Mouse (Mus musculus) CH12.LX (cell line): ENCODE data around the gene Arl2bp. TPM values are rescaled to one million over a fixed set of nuclear protein-coding genes. Genes with fewer than 3 reads are reported as not detected.

Experiments
- DNase-seq: peaks from one replicate; pipeline ENCODE4 v3.0.0-alpha.2; 2013; ENCODE audit errors: extremely low read depth
- H3K27ac ChIP-seq: 2 replicates; pipeline ENCODE4 v1.5.1; 2012; ENCODE audit warnings: low read depth, mild to moderate bottlenecking, control low read depth, moderate library complexity; ENCODE audit not compliant: insufficient read depth
- H3K27me3 ChIP-seq: replicated peaks from 2 replicates; pipeline ENCODE3; 2012; ENCODE audit warnings: inconsistent platforms
- H3K36me3 ChIP-seq, 2 experiments: replicated peaks in 1 of 2; 2 replicates each; pipeline versions ENCODE3 to v1.6.1; 2012; ENCODE audit warnings: inconsistent platforms in 1 of 2, low read length in 1 of 2, mild to moderate bottlenecking in 1 of 2, mixed read lengths in 1 of 2, moderate library complexity in 1 of 2; ENCODE audit not compliant: control insufficient read depth in 1 of 2, insufficient read depth in 1 of 2
- H3K4me1 ChIP-seq, 2 experiments: 2 replicates each; pipeline ENCODE4 v1.6.1; 2012; ENCODE audit warnings: inconsistent platforms in 1 of 2, moderate library complexity in 1 of 2; ENCODE audit not compliant: insufficient read depth in 2 of 2, control insufficient read depth in 1 of 2
- H3K4me2 ChIP-seq: 2 replicates; pipeline ENCODE4 v1.6.1; 2012; ENCODE audit warnings: low read depth, mild to moderate bottlenecking, control low read depth; ENCODE audit not compliant: poor library complexity, insufficient read depth, severe bottlenecking
- H3K4me3 ChIP-seq, 3 experiments: fragments of 150-350 bp in 1 of 3; sonication (generic) in 1 of 3; replicated peaks in 1 of 3; 2 replicates each; pipeline versions ENCODE3 to v1.5.1; 2011 to 2012; ENCODE audit warnings: low read depth in 2 of 3, low read length in 2 of 3, mild to moderate bottlenecking in 2 of 3, moderate library complexity in 2 of 3, control low read depth in 1 of 3, improper control_type of control experiment in 1 of 3, inconsistent platforms in 1 of 3, mixed read lengths in 1 of 3; ENCODE audit not compliant: poor library complexity in 1 of 3
- H3K79me2 ChIP-seq: replicated peaks from 2 replicates; pipeline ENCODE4 v1.6.1; 2012; ENCODE audit warnings: mild to moderate bottlenecking, moderate library complexity; ENCODE audit not compliant: control insufficient read depth, poor library complexity, insufficient read depth, severe bottlenecking; ENCODE audit errors: extremely low read depth
- H3K9ac ChIP-seq: 2 replicates; pipeline ENCODE4 v1.6.1; 2012; ENCODE audit warnings: low read depth, mild to moderate bottlenecking, control low read depth, moderate library complexity; ENCODE audit not compliant: insufficient read depth
- H3K9me3 ChIP-seq: replicated peaks from 2 replicates; pipeline ENCODE3; 2012; ENCODE audit warnings: low read length, inconsistent platforms, mixed read lengths
- BHLHE40 ChIP-seq: IDR thresholded peaks from 2 replicates; pipeline ENCODE4 v1.6.1; 2011; ENCODE audit warnings: mild to moderate bottlenecking, low read depth, low read length, improper control_type of control experiment
- CHD1 ChIP-seq: IDR thresholded peaks from 2 replicates; pipeline ENCODE4 v1.6.1; 2012; ENCODE audit warnings: low read depth, low read length, improper control_type of control experiment, inconsistent platforms
- CHD2 ChIP-seq: IDR thresholded peaks from 2 replicates; pipeline ENCODE4 v1.6.1; 2011; ENCODE audit warnings: low read length, improper control_type of control experiment
- CTCF ChIP-seq, 2 experiments: IDR thresholded peaks in 1 of 2; conservative IDR thresholded peaks in 1 of 2; 2 replicates each; pipeline ENCODE4 v1.5.1; 2011 to 2012; ENCODE audit warnings: low read depth in 2 of 2, low read length in 2 of 2, improper control_type of control experiment in 1 of 2, inconsistent platforms in 1 of 2, mild to moderate bottlenecking in 1 of 2, moderate library complexity in 1 of 2
- ELF1 ChIP-seq: IDR thresholded peaks from 2 replicates; pipeline ENCODE4 v1.6.1; 2014; ENCODE audit warnings: low read depth, mild to moderate bottlenecking, inconsistent platforms, low read length, improper control_type of control experiment
- EP300 ChIP-seq: IDR thresholded peaks from 2 replicates; pipeline ENCODE4 v1.6.1; 2011; ENCODE audit warnings: low read length, improper control_type of control experiment
- ETS1 ChIP-seq: conservative IDR thresholded peaks from 2 replicates; pipeline ENCODE4 v1.6.1; 2012; ENCODE audit warnings: low read depth, mild to moderate bottlenecking, inconsistent platforms, low read length, improper control_type of control experiment, moderate library complexity
- HCFC1 ChIP-seq: IDR thresholded peaks from 2 replicates; pipeline ENCODE4 v1.6.1; 2012; ENCODE audit warnings: low read depth, mild to moderate bottlenecking, inconsistent platforms, low read length, improper control_type of control experiment
- IRF4 ChIP-seq: IDR thresholded peaks from 2 replicates; pipeline ENCODE4 v1.6.1; 2014; ENCODE audit warnings: low read depth, mild to moderate bottlenecking, inconsistent platforms, low read length, improper control_type of control experiment
- KAT2A ChIP-seq: IDR thresholded peaks from 2 replicates; pipeline ENCODE4 v1.6.1; 2012; ENCODE audit warnings: low read length, improper control_type of control experiment, inconsistent platforms; ENCODE audit not compliant: insufficient replicate concordance
- MAFK ChIP-seq: IDR thresholded peaks from 2 replicates; pipeline ENCODE4 v1.6.1; 2011; ENCODE audit warnings: low read length, improper control_type of control experiment; ENCODE audit not compliant: insufficient replicate concordance
- MAX ChIP-seq: IDR thresholded peaks from 2 replicates; pipeline ENCODE4 v1.6.1; 2011; ENCODE audit warnings: low read length, improper control_type of control experiment
- MAZ ChIP-seq: IDR thresholded peaks from 2 replicates; pipeline ENCODE4 v1.6.1; 2012; ENCODE audit warnings: low read depth, mild to moderate bottlenecking, inconsistent platforms, low read length, improper control_type of control experiment, moderate library complexity
- MEF2A ChIP-seq: IDR thresholded peaks from 2 replicates; pipeline ENCODE4 v1.6.1; 2014; ENCODE audit warnings: low read depth, mild to moderate bottlenecking, inconsistent platforms, low read length, improper control_type of control experiment, borderline replicate concordance
- MXI1 ChIP-seq: IDR thresholded peaks from 2 replicates; pipeline ENCODE4 v1.6.1; 2011; ENCODE audit warnings: mild to moderate bottlenecking, low read depth, low read length, improper control_type of control experiment
- MYC ChIP-seq: IDR thresholded peaks from 2 replicates; pipeline ENCODE4 v1.6.1; 2011; ENCODE audit warnings: low read depth, mild to moderate bottlenecking, improper control_type of control experiment, low read length
- RCOR1 ChIP-seq: conservative IDR thresholded peaks from 2 replicates; pipeline ENCODE4 v1.6.1; 2012; ENCODE audit warnings: low read depth, mild to moderate bottlenecking, inconsistent platforms, low read length, improper control_type of control experiment
- SIN3A ChIP-seq: IDR thresholded peaks from 2 replicates; pipeline ENCODE4 v1.6.1; 2012; ENCODE audit warnings: low read length, improper control_type of control experiment, inconsistent platforms
- SMC3 ChIP-seq: IDR thresholded peaks from 2 replicates; pipeline ENCODE4 v1.6.1; 2011; ENCODE audit warnings: low read depth, low read length, improper control_type of control experiment
- TBP ChIP-seq: conservative IDR thresholded peaks from 2 replicates; pipeline ENCODE4 v1.6.1; 2011; ENCODE audit warnings: low read depth, low read length, improper control_type of control experiment
- TCF12 ChIP-seq: IDR thresholded peaks from 2 replicates; pipeline ENCODE4 v1.6.1; 2014; ENCODE audit warnings: low read depth, mild to moderate bottlenecking, inconsistent platforms, low read length, improper control_type of control experiment
- USF1 ChIP-seq: IDR thresholded peaks from 2 replicates; pipeline ENCODE4 v1.6.1; 2014; ENCODE audit warnings: low read depth, mild to moderate bottlenecking, inconsistent platforms, low read length, improper control_type of control experiment
- USF2 ChIP-seq: conservative IDR thresholded peaks from 2 replicates; pipeline ENCODE4 v1.6.1; 2011; ENCODE audit warnings: low read depth, low read length, improper control_type of control experiment
- ZMIZ1 ChIP-seq: IDR thresholded peaks from 2 replicates; pipeline ENCODE4 v1.6.1; 2012; ENCODE audit warnings: low read depth, mild to moderate bottlenecking, inconsistent platforms, low read length, improper control_type of control experiment
- ZNF384 ChIP-seq: IDR thresholded peaks from 2 replicates; pipeline ENCODE4 v1.6.1; 2012; ENCODE audit warnings: low read depth, low read length, improper control_type of control experiment, inconsistent platforms
- dilution Hi-C: fragments of 300-500 bp; cut with MboI; formaldehyde crosslinking; loops from 2 replicates; pipeline ENCODE4 v1.14.3; 2020; ENCODE audit warnings: low sequenced_read_pairs; ENCODE audit not compliant: extremely low pct_unique_long_range_greater_than_20kb, extremely low pct_ligation_motif_present
- in situ Hi-C: fragments of 300-500 bp; cut with MboI; formaldehyde crosslinking; loops from 3 replicates; pipeline ENCODE4 v1.14.3; 2019; ENCODE audit warnings: low sequenced_read_pairs, low pct_ligation_motif_present, low pct_unique_long_range_greater_than_20kb, mixed read lengths
- polyA plus RNA-seq: library from polyadenylated mRNA; unstranded; fragments of >175 nt; gene quantifications from 2 replicates; pipeline ENCODE4 v1.2.1, GENCODE M21; 2012; ENCODE audit warnings: low read depth; ENCODE audit not compliant: insufficient read length
- total RNA-seq, 2 experiments: library from RNA; depleted of rRNA; stranded (reverse); fragments of 300-350 nt in 1 of 2; fragments of >200 nt in 1 of 2; gene quantifications; 2 replicates each; pipeline ENCODE4 v1.2.3; 2012 to 2014

Arl2bp gene
- total and polyA plus RNA-seq, 3 experiments = 24.8 to 107 (median 85.1) TPM

DNA sequence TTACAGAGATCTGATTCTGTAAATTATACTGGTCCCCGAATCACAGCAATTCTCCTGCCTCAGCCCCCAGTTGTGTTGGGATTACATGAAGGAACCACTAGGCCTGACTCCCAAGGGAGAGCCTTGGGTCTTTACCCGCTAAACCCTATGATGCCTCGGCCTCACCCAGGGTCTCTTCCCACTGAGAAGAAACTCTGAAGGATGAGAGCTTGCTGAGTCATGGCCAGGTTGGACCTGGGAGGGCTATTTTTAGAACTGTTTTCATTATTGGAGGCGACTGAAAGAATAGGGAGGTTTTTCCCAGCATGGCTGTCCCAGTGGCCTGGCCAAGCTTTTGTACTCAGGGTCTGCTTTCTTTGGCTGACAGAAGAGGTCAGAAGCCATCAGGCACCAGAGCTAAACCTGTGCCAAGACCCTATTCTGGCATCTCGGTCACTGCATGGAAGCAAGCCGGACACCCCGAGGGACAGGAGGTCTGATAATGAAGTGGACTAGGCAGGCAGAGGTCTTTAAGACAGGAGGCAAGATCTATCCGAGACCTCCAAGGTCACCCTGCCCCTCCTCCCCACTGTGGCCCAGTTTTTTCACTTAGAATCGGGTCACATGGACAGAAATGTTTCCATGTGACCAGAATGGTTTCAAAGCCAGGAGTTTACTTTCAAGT, 40.5 kb downstream of the Arl2bp start:
- Histone ChIP-seq H3K4me1 (peaks cover 36 to 54% of the 10 kb centered on the region in 2 experiments), H3K79me2 (no peaks in the 10 kb centered on the region), H3K36me3 (no peaks in the 10 kb centered on the region), H3K9me3 (no peaks in the 10 kb centered on the region), H3K27me3 (no peaks in the 10 kb centered on the region), H3K27ac (peak overlapping the region; percentile 94)
- in situ Hi-C loops = loop anchor here (5.0 to 10.0 kb wide), 3 partner anchors 35 to 198 kb away; no protein-coding TSS in a partner anchor
- peak; percentile 51 for DNase-seq
- TF ChIP-seq CTCF (conservative IDR thresholded peaks at IDR 0.05 in 1 of 2, IDR thresholded peaks at IDR 0.05 in 1 of 2; ENCODE audit: low read depth in 2 of 2, low read length in 2 of 2) (no peak), ETS1 (peak; percentile 54), USF1 (peak; percentile 49), TCF12 (no peak; the same call in 1 of the 2 replicates), HCFC1 (no peak), MAZ (0 out of 2 replicates have a peak, but pooled peaks have one; percentile 19), ZMIZ1 (no peak), MAFK (peak; percentile 63; the same call in 1 of the 2 replicates), ZNF384 (peak; percentile 35; the same call in 1 of the 2 replicates), MEF2A (peak; percentile 85), RCOR1 (0 out of 2 replicates have a peak, but pooled peaks have one; percentile 47), MXI1 (0 out of 2 replicates have a peak, but pooled peaks have one; percentile 27), USF2 (peak; percentile 38; the same call in 1 of the 2 replicates), SIN3A (no peak), KAT2A (no peak), IRF4 (peak; percentile 23; the same call in 1 of the 2 replicates), MYC (no peak), BHLHE40 (no peak), SMC3 (no peak), MAX (peak; percentile 15; the same call in 1 of the 2 replicates), ELF1 (no peak), CHD2 (0 out of 2 replicates have a peak, but pooled peaks have one; percentile 11), EP300 (0 out of 2 replicates have a peak, but pooled peaks have one; percentile 38), CHD1 (0 out of 2 replicates have a peak, but pooled peaks have one; percentile 59), TBP (no peak)
- TF ChIP-seq, all 38 proteins: peak for 14
- peak overlapping the region; percentile 41 for H3K9ac ChIP-seq
- peak overlapping the region; percentile 48 for H3K4me2 ChIP-seq
- H3K4me3 ChIP-seq = no peak overlapping the region
- dilution Hi-C loops = no loop called here
